Mouse (Mus musculus): ENCODE data around the gene Tmem243. TPM values are rescaled to one million over a fixed set of nuclear protein-coding genes. Genes with fewer than 3 reads are reported as not detected.

The Tmem243 gene
- total RNA-seq (2012; rRNA removed): 7.4 and 7.5 TPM in 2 replicates

DNA sequence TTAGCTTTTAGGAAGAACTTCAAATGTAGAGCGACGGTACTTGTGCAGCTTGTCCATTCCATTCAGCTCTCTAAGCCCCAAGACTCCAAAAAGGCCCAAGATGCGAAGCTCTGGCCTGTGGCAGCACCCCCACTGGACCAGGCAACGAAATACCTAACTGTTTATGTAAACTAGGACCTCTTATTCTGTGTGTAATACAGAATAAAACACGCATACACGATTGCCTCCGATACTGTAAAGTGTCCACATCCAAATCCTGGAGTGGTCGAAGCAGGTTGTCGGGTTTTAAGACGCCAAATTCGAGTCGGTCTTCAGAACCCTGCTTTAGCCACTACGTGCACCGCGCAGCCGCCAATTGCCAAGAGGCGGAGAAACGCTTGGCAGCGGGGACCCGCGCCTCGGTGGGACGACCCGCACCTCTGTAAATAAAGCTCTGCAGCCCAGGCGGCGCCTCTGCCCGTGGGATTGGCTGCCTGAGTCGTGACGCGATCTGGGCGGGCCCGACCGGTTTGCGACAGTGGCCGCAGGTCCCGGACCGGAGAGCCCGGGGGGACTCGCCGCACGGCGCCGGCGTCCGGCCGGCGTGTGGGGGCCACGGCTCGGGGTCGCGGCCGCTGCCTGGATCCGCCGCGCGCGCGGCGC, at the start of gene Tmem243:
TSS of gene Tmem243 (plus strand) at position 462 of the 642 bp plus-strand sequence.
- Histone ChIP-seq H3K27ac (ENCODE audit: insufficient read depth, low read depth, low read length, poor library complexity, severe bottlenecking) (no peak within 1 kb of the TSS), H3K36me3 (ENCODE audit: control insufficient read depth, insufficient read depth, low read length, poor library complexity, severe bottlenecking) (no peaks in the 10 kb centered on the region), H3K9me3 (ENCODE audit: control insufficient read depth, insufficient read depth, low read depth, low read length) (peaks cover 2% of the 10 kb centered on the region; the same call in 1 of the 2 replicates), H3K9ac (ENCODE audit: insufficient read depth, low read depth, low read length, poor library complexity, severe bottlenecking) (peak within 1 kb of the TSS; percentile 79), H3K4me3 (ENCODE audit: insufficient read depth in 1 of 2, low read depth in 1 of 2, low read length in 2 of 2, poor library complexity in 1 of 2, severe bottlenecking in 1 of 2) (peak within 1 kb of the TSS; percentile 65 to 89), H3K4me1 (ENCODE audit: control insufficient read depth in 2 of 2, insufficient read depth in 2 of 2, low read length in 2 of 2, poor library complexity in 1 of 2) (peaks cover 0 to 2% of the 10 kb centered on the region in 2 experiments; a peak in 1 of 4 replicates)
- TF ChIP-seq MAFK (IDR thresholded peaks at IDR 0.05; ENCODE audit: insufficient read depth, low read depth, low read length): no peak
- TF ChIP-seq ZC3H11A (IDR thresholded peaks at IDR 0.05; ENCODE audit: borderline replicate concordance, low read depth, low read length): no peak
- TF ChIP-seq CHD2 (IDR thresholded peaks at IDR 0.05; ENCODE audit: low read depth, low read length): no peak
- no peak for TF ChIP-seq HCFC1 (IDR thresholded peaks at IDR 0.05; ENCODE audit: borderline replicate concordance, insufficient read depth, low read length)
- no peak for TF ChIP-seq ZNF384 (IDR thresholded peaks at IDR 0.05; ENCODE audit: low read depth, low read length)
- in situ Hi-C loops (cut with MboI; ENCODE audit: low sequenced_read_pairs in 2 of 2, unreplicated experiment in 2 of 2): no loop called here
- peak; percentile 67 for DNase-seq (ENCODE audit: low read depth, low spot score)

GRCm38 (mm10) chr5:9056020-9056660, 44.3 kb upstream of the Tmem243 start:
- in situ Hi-C loops (cut with MboI; ENCODE audit: low sequenced_read_pairs in 2 of 2, unreplicated experiment in 2 of 2): no loop called here
- no peak for DNase-seq (ENCODE audit: low read depth, low spot score)

GRCm38 (mm10) chr5:9057277-9057879, 43.1 kb upstream of the Tmem243 start:
- in situ Hi-C loops (cut with MboI; ENCODE audit: low sequenced_read_pairs in 2 of 2, unreplicated experiment in 2 of 2): no loop called here
- TF ChIP-seq ZC3H11A (IDR thresholded peaks at IDR 0.05; ENCODE audit: borderline replicate concordance, low read depth, low read length): no peak
- no peak for TF ChIP-seq MAFK (IDR thresholded peaks at IDR 0.05; ENCODE audit: insufficient read depth, low read depth, low read length)
- TF ChIP-seq HCFC1 (IDR thresholded peaks at IDR 0.05; ENCODE audit: borderline replicate concordance, insufficient read depth, low read length): no peak
- no peak for TF ChIP-seq ZNF384 (IDR thresholded peaks at IDR 0.05; ENCODE audit: low read depth, low read length)
- TF ChIP-seq CHD2 (IDR thresholded peaks at IDR 0.05; ENCODE audit: low read depth, low read length): no peak
- Histone ChIP-seq H3K27ac (ENCODE audit: insufficient read depth, low read depth, low read length, poor library complexity, severe bottlenecking) (no peak overlapping the region), H3K36me3 (ENCODE audit: control insufficient read depth, insufficient read depth, low read length, poor library complexity, severe bottlenecking) (no peaks in the 10 kb centered on the region), H3K4me1 (ENCODE audit: control insufficient read depth in 2 of 2, insufficient read depth in 2 of 2, low read length in 2 of 2, poor library complexity in 1 of 2) (no peaks in the 10 kb centered on the region), H3K9me3 (ENCODE audit: control insufficient read depth, insufficient read depth, low read depth, low read length) (no peaks in the 10 kb centered on the region), H3K4me3 (ENCODE audit: insufficient read depth in 1 of 2, low read depth in 1 of 2, low read length in 2 of 2, poor library complexity in 1 of 2, severe bottlenecking in 1 of 2) (no peak overlapping the region), H3K9ac (ENCODE audit: insufficient read depth, low read depth, low read length, poor library complexity, severe bottlenecking) (no peak overlapping the region)
- no peak for DNase-seq (ENCODE audit: low read depth, low spot score)

More at GRCm38 (mm10) chr5:9056020-9056660, 44.3 kb upstream of the Tmem243 start:
- Histone ChIP-seq H3K27ac (ENCODE audit: insufficient read depth, low read depth, low read length, poor library complexity, severe bottlenecking) (no peak overlapping the region), H3K9me3 (ENCODE audit: control insufficient read depth, insufficient read depth, low read depth, low read length) (no peaks in the 10 kb centered on the region), H3K9ac (ENCODE audit: insufficient read depth, low read depth, low read length, poor library complexity, severe bottlenecking) (no peak overlapping the region), H3K4me3 (ENCODE audit: insufficient read depth in 1 of 2, low read depth in 1 of 2, low read length in 2 of 2, poor library complexity in 1 of 2, severe bottlenecking in 1 of 2) (no peak overlapping the region), H3K36me3 (ENCODE audit: control insufficient read depth, insufficient read depth, low read length, poor library complexity, severe bottlenecking) (no peaks in the 10 kb centered on the region), H3K4me1 (ENCODE audit: control insufficient read depth in 2 of 2, insufficient read depth in 2 of 2, low read length in 2 of 2, poor library complexity in 1 of 2) (no peaks in the 10 kb centered on the region)
- no peak for TF ChIP-seq CHD2 (IDR thresholded peaks at IDR 0.05; ENCODE audit: low read depth, low read length)
- peak; percentile 66; the same call in 1 of the 2 replicates for TF ChIP-seq ZC3H11A (IDR thresholded peaks at IDR 0.05; ENCODE audit: borderline replicate concordance, low read depth, low read length)
- no peak for TF ChIP-seq MAFK (IDR thresholded peaks at IDR 0.05; ENCODE audit: insufficient read depth, low read depth, low read length)
- TF ChIP-seq ZNF384 (IDR thresholded peaks at IDR 0.05; ENCODE audit: low read depth, low read length): peak; percentile 85; the same call in 1 of the 2 replicates
- TF ChIP-seq HCFC1 (IDR thresholded peaks at IDR 0.05; ENCODE audit: borderline replicate concordance, insufficient read depth, low read length): no peak

DNA sequence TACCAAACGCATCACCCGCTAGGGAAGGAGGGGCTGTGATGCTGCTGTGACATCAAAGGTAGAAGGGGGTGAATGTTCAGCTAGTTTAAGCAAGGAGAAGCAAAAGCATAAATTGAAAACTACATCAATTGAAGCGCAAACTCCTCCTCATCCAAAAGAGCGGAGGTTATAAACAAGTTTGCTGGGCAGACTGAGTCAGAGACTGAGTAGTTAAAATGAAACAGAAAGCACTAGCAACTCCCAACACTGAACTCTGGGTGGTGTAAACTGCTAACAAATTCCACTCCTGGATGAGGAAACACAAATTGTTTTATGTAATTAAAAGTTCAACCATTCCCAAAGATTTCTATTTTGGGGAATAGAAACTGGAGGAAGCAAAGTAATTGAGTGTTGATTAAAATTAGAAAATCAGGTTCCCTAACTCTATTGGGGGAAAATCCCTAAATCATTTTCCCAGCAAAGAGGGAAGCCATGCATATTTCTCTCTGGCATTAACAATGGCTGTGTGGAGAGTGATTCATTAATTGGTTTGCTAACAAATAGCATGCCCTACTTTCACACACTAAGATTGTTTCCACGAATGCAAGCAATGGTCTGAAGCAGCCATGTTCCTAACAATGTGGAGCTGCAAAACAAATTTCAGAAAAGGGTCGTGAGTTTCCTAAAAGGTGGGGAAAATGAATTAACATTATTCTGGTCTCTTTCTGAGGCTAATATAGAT, 41.0 kb upstream of the Tmem243 start:
- in situ Hi-C loops (cut with MboI; ENCODE audit: low sequenced_read_pairs in 2 of 2, unreplicated experiment in 2 of 2): no loop called here
- Histone ChIP-seq H3K27ac (ENCODE audit: insufficient read depth, low read depth, low read length, poor library complexity, severe bottlenecking) (no peak overlapping the region), H3K9ac (ENCODE audit: insufficient read depth, low read depth, low read length, poor library complexity, severe bottlenecking) (no peak overlapping the region), H3K4me1 (ENCODE audit: control insufficient read depth in 2 of 2, insufficient read depth in 2 of 2, low read length in 2 of 2, poor library complexity in 1 of 2) (no peaks in the 10 kb centered on the region), H3K4me3 (ENCODE audit: insufficient read depth in 1 of 2, low read depth in 1 of 2, low read length in 2 of 2, poor library complexity in 1 of 2, severe bottlenecking in 1 of 2) (no peak overlapping the region), H3K36me3 (ENCODE audit: control insufficient read depth, insufficient read depth, low read length, poor library complexity, severe bottlenecking) (no peaks in the 10 kb centered on the region), H3K9me3 (ENCODE audit: control insufficient read depth, insufficient read depth, low read depth, low read length) (no peaks in the 10 kb centered on the region)
- DNase-seq (ENCODE audit: low read depth, low spot score): no peak
- no peak for TF ChIP-seq ZC3H11A (IDR thresholded peaks at IDR 0.05; ENCODE audit: borderline replicate concordance, low read depth, low read length)
- TF ChIP-seq HCFC1 (IDR thresholded peaks at IDR 0.05; ENCODE audit: borderline replicate concordance, insufficient read depth, low read length): no peak
- no peak for TF ChIP-seq CHD2 (IDR thresholded peaks at IDR 0.05; ENCODE audit: low read depth, low read length)
- no peak for TF ChIP-seq ZNF384 (IDR thresholded peaks at IDR 0.05; ENCODE audit: low read depth, low read length)
- TF ChIP-seq MAFK (IDR thresholded peaks at IDR 0.05; ENCODE audit: insufficient read depth, low read depth, low read length): no peak
